Mouse (Mus musculus): Measurements from ENCODE around the gene Mical3. TPM values are rescaled to one million over a fixed set of nuclear protein-coding genes. Genes with fewer than 3 reads are reported as not detected.

Mical3 gene
- polyA plus RNA-seq, 1 experiment from 2014 or later, result 11.8 TPM

DNA sequence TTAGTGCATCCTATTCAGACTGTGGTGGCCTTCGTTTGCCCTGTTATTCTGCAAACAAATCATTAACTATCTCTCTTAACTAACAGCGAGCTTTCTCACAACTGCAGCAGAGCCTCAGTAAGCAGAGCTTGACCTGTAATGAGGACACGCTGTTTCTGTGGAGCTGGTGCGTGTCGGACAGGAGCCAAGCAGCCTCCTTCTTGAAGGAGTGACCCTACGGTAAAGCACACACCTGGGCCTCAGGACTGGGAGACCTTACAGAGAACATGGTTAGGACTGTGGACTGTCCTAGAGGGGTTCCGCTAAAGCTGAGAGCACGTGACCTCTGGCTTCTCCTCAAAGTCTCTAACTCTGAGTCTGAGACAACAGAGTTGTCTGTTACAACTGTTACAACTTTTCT is 82.1 kb downstream of the Mical3 start:
- Histone ChIP-seq H3K36me3 (ENCODE audit: control insufficient read depth, insufficient read depth, low read length) (no peaks in the 10 kb centered on the region), H3K27ac (ENCODE audit: low read depth, low read length) (no peak overlapping the region), H3K9ac (ENCODE audit: low read length) (no peak overlapping the region), H3K4me2 (no peak overlapping the region), H3K4me3 (ENCODE audit: low read depth, low read length) (no peak overlapping the region), H3K9me3 (ENCODE audit: control insufficient read depth, low read length) (no peaks in the 10 kb centered on the region), H3K4me1 (ENCODE audit: control insufficient read depth, insufficient read depth, low read length) (no peaks in the 10 kb centered on the region), H3K27me3 (ENCODE audit: control insufficient read depth, insufficient read depth, low read length) (no peaks in the 10 kb centered on the region)
- WGBS, result 89% methylated on average over 8 of the region's 8 CpGs
- ATAC-seq (ENCODE audit: low FRiP score) (no peak), DNase-seq (ENCODE audit: low spot score, missing footprints) (no peak)

DNA sequence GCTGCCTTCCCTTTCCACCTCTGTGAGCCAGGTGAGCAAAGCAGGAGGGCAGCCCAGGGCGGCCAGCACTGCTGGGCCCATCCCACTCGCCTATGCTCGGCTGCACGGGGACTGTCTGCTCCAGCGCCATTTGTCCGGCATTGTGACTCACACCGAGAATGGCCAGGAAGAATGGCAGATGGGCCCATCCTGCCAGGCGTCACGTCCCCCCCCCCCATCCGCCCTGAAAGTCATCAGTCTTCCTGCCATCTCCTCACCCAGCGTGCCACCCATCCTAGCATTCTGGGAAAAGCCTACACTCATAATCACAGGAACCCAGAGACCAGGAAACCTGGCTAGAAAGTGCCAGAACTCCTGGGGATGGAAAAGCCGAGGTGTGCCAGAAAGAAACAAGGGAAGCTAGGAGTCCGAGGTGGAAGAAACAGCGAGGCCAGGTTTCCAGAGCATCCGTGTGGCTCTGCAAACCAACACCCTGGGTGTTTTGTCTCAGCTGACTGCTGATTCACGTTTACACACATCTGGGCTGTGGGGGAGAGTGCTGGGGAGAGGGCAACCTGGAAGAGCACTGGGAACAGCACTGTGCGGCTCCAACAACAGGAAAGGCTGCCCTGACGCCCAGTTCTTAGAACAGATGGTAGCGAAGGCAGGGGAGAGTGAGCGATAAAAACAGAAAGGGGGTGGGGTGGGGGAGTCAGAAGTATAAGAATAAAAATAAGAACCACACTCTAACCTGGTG is 85.3 kb downstream of the Mical3 start:
- no peak overlapping the region for H3K4me2 ChIP-seq
- ATAC-seq (ENCODE audit: low FRiP score) (no peak), DNase-seq (ENCODE audit: low spot score, missing footprints) (no peak)
- no peak overlapping the region for H3K4me3 ChIP-seq (ENCODE audit: low read depth, low read length)
- no peaks in the 10 kb centered on the region for H3K27me3 ChIP-seq (ENCODE audit: control insufficient read depth, insufficient read depth, low read length)
- H3K27ac ChIP-seq (ENCODE audit: low read depth, low read length), result no peak overlapping the region
- H3K9me3 ChIP-seq (ENCODE audit: control insufficient read depth, low read length), result no peaks in the 10 kb centered on the region
- no peaks in the 10 kb centered on the region for H3K4me1 ChIP-seq (ENCODE audit: control insufficient read depth, insufficient read depth, low read length)
- no peaks in the 10 kb centered on the region for H3K36me3 ChIP-seq (ENCODE audit: control insufficient read depth, insufficient read depth, low read length)
- H3K9ac ChIP-seq (ENCODE audit: low read length), result no peak overlapping the region
- WGBS, result 84% methylated on average over 20 of the region's 20 CpGs

DNA sequence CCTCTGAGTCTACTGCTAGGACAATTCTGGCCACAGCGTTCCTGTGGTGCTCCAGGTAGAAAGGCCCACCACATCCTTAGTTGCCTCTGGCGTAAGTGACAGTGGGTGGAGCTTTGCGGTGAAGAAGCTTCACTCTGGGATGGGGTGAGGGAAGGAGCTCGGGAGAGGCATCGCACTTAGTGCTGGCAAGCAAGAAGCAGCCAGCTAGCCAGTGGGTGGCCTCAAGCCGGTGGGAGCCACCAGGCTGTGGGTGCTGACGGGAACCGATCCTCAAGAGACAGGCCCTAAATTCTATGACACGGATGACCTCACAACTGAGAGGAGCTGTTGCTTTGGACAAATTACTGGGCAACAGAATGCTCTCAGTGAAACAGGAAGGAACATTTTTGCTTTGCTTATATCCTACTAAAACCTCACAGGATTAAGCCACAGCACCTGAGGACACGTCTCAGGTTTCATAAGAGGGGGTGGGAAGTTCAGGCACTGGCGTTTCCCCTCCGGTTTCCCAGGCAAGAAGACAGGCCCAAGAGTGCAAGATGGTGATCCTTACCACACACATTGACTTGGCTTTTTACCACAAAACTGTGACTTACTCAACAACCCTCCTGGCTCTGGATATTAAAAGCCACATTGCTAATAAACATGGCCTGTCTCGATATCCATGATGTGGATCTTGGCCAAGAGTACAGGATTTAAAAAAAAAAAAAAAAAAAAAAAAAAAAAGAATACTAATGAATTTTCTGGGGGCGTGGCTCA is 87.2 kb downstream of the Mical3 start:
- H3K36me3 ChIP-seq (ENCODE audit: control insufficient read depth, insufficient read depth, low read length), result no peaks in the 10 kb centered on the region
- WGBS, result 79% methylated on average over 14 of the region's 14 CpGs

DNA sequence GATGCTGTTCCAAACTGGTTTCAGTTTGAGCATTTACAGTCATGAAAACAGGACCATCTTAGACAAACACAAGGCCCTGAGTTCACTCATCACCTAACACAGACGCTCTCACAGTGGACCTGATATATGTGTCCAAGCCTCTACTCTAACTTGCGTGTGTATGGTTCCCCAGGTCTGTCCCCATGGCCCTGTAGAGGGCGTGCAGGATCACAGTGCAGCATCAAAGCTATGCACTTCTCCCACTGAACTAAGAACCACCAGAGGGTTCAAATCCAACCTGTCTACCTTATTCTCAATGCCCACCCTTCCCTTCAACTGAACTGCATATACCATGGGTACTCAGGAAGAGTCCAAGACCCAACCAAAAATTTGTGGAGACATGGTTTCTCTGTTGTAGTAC is 91.1 kb downstream of the Mical3 start:
- Histone ChIP-seq H3K4me3 (ENCODE audit: low read depth, low read length) (no peak overlapping the region), H3K4me2 (no peak overlapping the region), H3K9me3 (ENCODE audit: control insufficient read depth, low read length) (no peaks in the 10 kb centered on the region), H3K4me1 (ENCODE audit: control insufficient read depth, insufficient read depth, low read length) (peaks cover 4% of the 10 kb centered on the region; the same call in 1 of the 2 replicates), H3K27me3 (ENCODE audit: control insufficient read depth, insufficient read depth, low read length) (no peaks in the 10 kb centered on the region), H3K27ac (ENCODE audit: low read depth, low read length) (no peak overlapping the region), H3K9ac (ENCODE audit: low read length) (no peak overlapping the region), H3K36me3 (ENCODE audit: control insufficient read depth, insufficient read depth, low read length) (0 out of 2 replicates have a peak, but pooled peaks cover 3% of the 10 kb centered on the region)
- no peak for ATAC-seq (ENCODE audit: low FRiP score)
- no peak for DNase-seq (ENCODE audit: low spot score, missing footprints)
- WGBS, result 92% methylated on average over 3 of the region's 3 CpGs

More for the DNA sequence above, 87.2 kb downstream of the Mical3 start:
- Histone ChIP-seq H3K4me1 (ENCODE audit: control insufficient read depth, insufficient read depth, low read length) (no peaks in the 10 kb centered on the region), H3K4me3 (ENCODE audit: low read depth, low read length) (no peak overlapping the region), H3K9me3 (ENCODE audit: control insufficient read depth, low read length) (no peaks in the 10 kb centered on the region), H3K9ac (ENCODE audit: low read length) (no peak overlapping the region), H3K27ac (ENCODE audit: low read depth, low read length) (no peak overlapping the region), H3K27me3 (ENCODE audit: control insufficient read depth, insufficient read depth, low read length) (no peaks in the 10 kb centered on the region), H3K4me2 (no peak overlapping the region)
- DNase-seq (ENCODE audit: low spot score, missing footprints), result no peak
- ATAC-seq (ENCODE audit: low FRiP score), result no peak

DNA sequence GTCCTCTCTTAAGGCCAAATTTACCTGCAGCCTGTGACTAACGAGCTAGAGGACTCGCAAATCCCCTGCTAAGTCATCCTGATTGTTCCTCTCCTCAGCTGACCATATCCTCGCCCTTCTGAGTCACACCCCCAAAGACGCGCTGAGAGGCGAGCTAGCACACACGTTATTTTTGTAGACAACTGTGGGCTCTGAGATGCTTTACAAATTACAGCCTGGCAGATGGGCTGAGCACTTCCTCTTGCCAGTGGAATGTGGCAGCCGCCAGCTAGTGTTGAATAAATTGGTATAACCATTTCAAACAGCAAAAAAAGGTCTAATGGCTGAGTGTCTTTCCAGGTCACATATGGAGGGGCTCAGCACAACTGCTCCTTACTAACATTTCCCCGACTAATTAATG is 91.5 kb downstream of the Mical3 start:
- Histone ChIP-seq H3K27ac (ENCODE audit: low read depth, low read length) (no peak overlapping the region), H3K4me2 (no peak overlapping the region), H3K4me3 (ENCODE audit: low read depth, low read length) (no peak overlapping the region), H3K4me1 (ENCODE audit: control insufficient read depth, insufficient read depth, low read length) (peaks cover 4% of the 10 kb centered on the region; the same call in 1 of the 2 replicates), H3K9me3 (ENCODE audit: control insufficient read depth, low read length) (no peaks in the 10 kb centered on the region), H3K9ac (ENCODE audit: low read length) (no peak overlapping the region), H3K27me3 (ENCODE audit: control insufficient read depth, insufficient read depth, low read length) (no peaks in the 10 kb centered on the region), H3K36me3 (ENCODE audit: control insufficient read depth, insufficient read depth, low read length) (0 out of 2 replicates have a peak, but pooled peaks cover 3% of the 10 kb centered on the region)
- ATAC-seq (ENCODE audit: low FRiP score) (no peak), DNase-seq (ENCODE audit: low spot score, missing footprints) (no peak)
- 94% methylated on average over 9 of the region's 9 CpGs for WGBS

DNA sequence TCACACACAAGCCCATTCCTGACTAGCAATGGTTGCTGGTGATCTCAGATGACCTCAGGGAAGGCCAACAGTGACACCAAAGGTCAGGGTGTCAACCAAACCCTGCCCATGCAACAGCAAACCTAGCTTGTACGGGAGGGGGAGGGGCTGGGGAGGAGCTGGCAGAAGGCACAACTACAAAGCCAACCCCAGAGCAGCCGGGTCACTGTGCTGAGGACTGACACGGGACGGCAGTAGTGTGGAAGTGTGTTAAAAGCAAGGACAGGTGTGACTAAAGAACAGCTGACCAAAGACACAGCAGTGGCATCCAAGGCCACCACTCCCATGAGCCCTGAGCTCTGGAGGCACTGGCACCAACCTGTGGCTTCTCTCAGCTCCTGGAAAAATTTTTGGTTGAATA is 93.7 kb downstream of the Mical3 start:
- Histone ChIP-seq H3K9me3 (ENCODE audit: control insufficient read depth, low read length) (no peaks in the 10 kb centered on the region), H3K36me3 (ENCODE audit: control insufficient read depth, insufficient read depth, low read length) (peaks cover 11% of the 10 kb centered on the region; the same call in 1 of the 2 replicates), H3K4me3 (ENCODE audit: low read depth, low read length) (no peak overlapping the region), H3K9ac (ENCODE audit: low read length) (no peak overlapping the region), H3K4me2 (no peak overlapping the region), H3K27me3 (ENCODE audit: control insufficient read depth, insufficient read depth, low read length) (no peaks in the 10 kb centered on the region), H3K27ac (ENCODE audit: low read depth, low read length) (no peak overlapping the region), H3K4me1 (ENCODE audit: control insufficient read depth, insufficient read depth, low read length) (peaks cover 4% of the 10 kb centered on the region; the same call in 1 of the 2 replicates)
- 80% methylated on average over 4 of the region's 4 CpGs for WGBS
- ATAC-seq (ENCODE audit: low FRiP score) (no peak), DNase-seq (ENCODE audit: low spot score, missing footprints) (no peak)

DNA sequence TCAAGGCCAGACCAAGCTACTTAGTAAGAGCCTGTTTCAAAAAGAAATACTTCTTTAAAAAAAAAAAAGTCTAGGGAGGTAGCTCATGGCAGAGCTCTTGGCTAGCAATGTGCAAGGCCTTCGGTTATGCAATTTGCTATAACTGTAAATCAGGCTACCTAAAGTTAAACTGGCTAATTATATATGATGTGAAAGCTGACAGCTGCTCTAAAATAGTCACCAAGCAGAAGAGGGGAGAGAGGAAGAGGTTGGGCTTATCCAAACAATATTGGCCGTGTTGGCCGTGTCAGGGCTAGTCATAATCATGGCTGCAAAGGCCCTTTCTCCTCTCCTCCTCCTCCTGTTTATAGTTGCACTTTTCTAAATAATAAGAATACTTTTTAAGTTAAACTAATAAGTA is 94.9 kb downstream of the Mical3 start:
- H3K27me3 ChIP-seq (ENCODE audit: control insufficient read depth, insufficient read depth, low read length), result no peaks in the 10 kb centered on the region
- no peak overlapping the region for H3K27ac ChIP-seq (ENCODE audit: low read depth, low read length)
- peaks cover 4% of the 10 kb centered on the region; the same call in 1 of the 2 replicates for H3K4me1 ChIP-seq (ENCODE audit: control insufficient read depth, insufficient read depth, low read length)
- H3K4me2 ChIP-seq, result no peak overlapping the region
- H3K4me3 ChIP-seq (ENCODE audit: low read depth, low read length), result no peak overlapping the region
- WGBS, result 91% methylated on average over 3 of the region's 3 CpGs
- no peak for ATAC-seq (ENCODE audit: low FRiP score)
- no peaks in the 10 kb centered on the region for H3K9me3 ChIP-seq (ENCODE audit: control insufficient read depth, low read length)
- H3K36me3 ChIP-seq (ENCODE audit: control insufficient read depth, insufficient read depth, low read length), result peaks cover 11% of the 10 kb centered on the region; the same call in 1 of the 2 replicates
- no peak for DNase-seq (ENCODE audit: low spot score, missing footprints)
- H3K9ac ChIP-seq (ENCODE audit: low read length), result no peak overlapping the region

DNA sequence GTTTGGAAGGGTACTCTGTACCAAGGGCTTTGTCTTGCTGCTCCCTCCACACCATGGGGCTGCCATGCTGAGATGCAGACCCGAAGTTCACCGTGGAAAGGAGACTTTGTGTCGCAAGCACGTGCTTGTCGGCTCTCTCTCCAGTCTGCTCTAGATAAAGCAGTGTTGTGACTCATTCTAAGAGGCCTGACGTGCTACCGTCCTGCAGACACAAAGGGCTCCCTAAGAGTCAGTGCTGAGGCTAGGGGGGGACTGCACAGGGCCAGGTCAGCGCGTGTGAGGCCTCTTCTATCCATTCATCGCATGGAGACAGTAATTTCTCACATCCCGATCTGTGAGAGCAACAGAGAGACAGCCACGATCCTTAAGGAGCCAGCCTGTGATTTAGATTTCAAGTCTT is 95.5 kb downstream of the Mical3 start:
- H3K27me3 ChIP-seq (ENCODE audit: control insufficient read depth, insufficient read depth, low read length), result no peaks in the 10 kb centered on the region
- peaks cover 11% of the 10 kb centered on the region; the same call in 1 of the 2 replicates for H3K36me3 ChIP-seq (ENCODE audit: control insufficient read depth, insufficient read depth, low read length)
- no peak overlapping the region for H3K4me3 ChIP-seq (ENCODE audit: low read depth, low read length)
- no peak overlapping the region for H3K4me2 ChIP-seq
- no peak overlapping the region for H3K27ac ChIP-seq (ENCODE audit: low read depth, low read length)
- DNase-seq (ENCODE audit: low spot score, missing footprints) (peak; percentile 84), ATAC-seq (ENCODE audit: low FRiP score) (no peak)
- no peaks in the 10 kb centered on the region for H3K9me3 ChIP-seq (ENCODE audit: control insufficient read depth, low read length)
- no peak overlapping the region for H3K9ac ChIP-seq (ENCODE audit: low read length)
- 68% methylated on average over 12 of the region's 12 CpGs for WGBS
- peaks cover 4% of the 10 kb centered on the region; the same call in 1 of the 2 replicates for H3K4me1 ChIP-seq (ENCODE audit: control insufficient read depth, insufficient read depth, low read length)

DNA sequence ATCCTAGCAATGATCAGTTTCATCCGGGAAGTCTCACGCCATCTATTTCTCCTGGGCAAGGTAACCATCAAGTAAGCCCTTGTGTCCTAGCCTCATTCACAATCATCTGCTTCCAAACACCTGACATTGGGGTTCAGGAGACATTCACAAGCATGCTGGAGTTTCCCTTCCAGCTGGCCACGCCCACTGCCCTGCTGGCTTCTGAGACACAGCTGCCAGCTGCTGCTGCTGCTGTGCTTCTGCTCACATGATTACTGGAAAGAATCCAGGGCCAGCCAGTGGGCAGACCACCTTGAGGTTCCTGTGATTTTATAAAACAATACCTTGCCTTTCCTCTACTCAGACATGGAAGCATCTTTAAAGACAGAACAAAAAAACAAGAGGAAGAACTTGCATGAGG is 97.5 kb downstream of the Mical3 start:
- Histone ChIP-seq H3K36me3 (ENCODE audit: control insufficient read depth, insufficient read depth, low read length) (peaks cover 16% of the 10 kb centered on the region; the same call in 1 of the 2 replicates), H3K4me2 (no peak overlapping the region), H3K9me3 (ENCODE audit: control insufficient read depth, low read length) (no peaks in the 10 kb centered on the region), H3K4me1 (ENCODE audit: control insufficient read depth, insufficient read depth, low read length) (peaks cover 4% of the 10 kb centered on the region; the same call in 1 of the 2 replicates), H3K9ac (ENCODE audit: low read length) (no peak overlapping the region), H3K27me3 (ENCODE audit: control insufficient read depth, insufficient read depth, low read length) (no peaks in the 10 kb centered on the region), H3K4me3 (ENCODE audit: low read depth, low read length) (no peak overlapping the region), H3K27ac (ENCODE audit: low read depth, low read length) (no peak overlapping the region)
- ATAC-seq (ENCODE audit: low FRiP score) (no peak), DNase-seq (ENCODE audit: low spot score, missing footprints) (no peak)
- WGBS, result 97% methylated on average over 3 of the region's 3 CpGs

Data from midbrain, embryonic 11.5 days (tissue).